Mouse (Mus musculus): Measurements from ENCODE around the gene AC140267.1. TPM values are rescaled to one million over a fixed set of nuclear protein-coding genes. Genes with fewer than 3 reads are reported as not detected.

AC140267.1 gene
- polyA plus RNA-seq, 1 experiment from 2014 or later, result 7.0 TPM

DNA sequence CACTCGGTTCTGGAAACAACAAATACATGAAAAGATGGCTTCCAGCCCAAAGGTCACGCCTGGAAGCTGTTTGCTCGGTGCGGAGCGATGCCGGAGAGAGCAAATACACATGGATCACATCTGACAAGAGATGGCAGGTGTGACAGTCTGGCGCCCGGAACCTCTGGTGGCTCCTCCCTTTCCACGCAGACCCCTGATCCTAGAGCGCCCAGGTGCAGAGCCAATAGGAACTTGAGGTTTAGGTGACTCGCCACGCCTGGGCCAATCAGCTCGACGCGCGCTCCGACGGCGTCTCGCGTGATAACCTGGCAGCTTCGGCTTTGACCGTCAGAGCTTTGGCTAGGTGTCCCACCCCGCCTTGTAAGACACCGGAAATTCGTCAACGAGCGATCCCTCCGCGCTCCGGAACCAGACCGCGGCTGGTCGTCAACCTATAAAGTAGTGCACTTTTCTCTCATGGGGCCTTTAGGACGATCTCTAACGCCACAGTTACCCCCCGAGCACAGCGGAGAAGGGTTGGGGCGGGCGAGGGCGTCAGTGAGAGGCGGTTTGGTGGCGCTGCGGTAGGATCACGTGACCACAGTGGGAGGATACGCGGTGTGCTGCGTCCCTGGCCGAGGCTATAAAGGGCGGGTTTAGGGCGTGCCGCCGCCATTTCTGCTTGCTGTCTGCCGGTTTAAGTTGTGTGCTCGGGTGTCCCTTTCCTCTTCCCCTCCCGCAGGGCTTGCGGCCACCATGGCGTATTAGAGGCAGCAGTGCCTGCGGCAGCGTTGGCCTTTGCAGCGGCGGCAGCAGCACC, 19.4 kb downstream of the AC140267.1 start, which contains the start of gene Atf4:
Atf4 (plus strand) TSS at position 338 of the 799 bp plus-strand sequence.
- peak; percentile 95 for ATAC-seq (ENCODE audit: insufficient number of reproducible peaks, insufficient read depth, low FRiP score, low TSS enrichment, low read depth)
- under 1% methylated on average over 62 of the region's 62 CpGs for WGBS
- H3K9ac ChIP-seq (replicated peaks), result peak within 1 kb of the TSS; percentile 100
- H3K9me3 ChIP-seq, result no peaks in the 10 kb centered on the region
- H3K4me2 ChIP-seq, result peak within 1 kb of the TSS; percentile 83
- H3K4me1 ChIP-seq (replicated peaks), result peaks cover 54% of the 10 kb centered on the region
- peaks cover 53% of the 10 kb centered on the region for H3K36me3 ChIP-seq
- H3K27me3 ChIP-seq, result no peaks in the 10 kb centered on the region
- H3K27ac ChIP-seq, result peak within 1 kb of the TSS; percentile 98
- peak within 1 kb of the TSS; percentile 100 for H3K4me3 ChIP-seq (replicated peaks)

DNA sequence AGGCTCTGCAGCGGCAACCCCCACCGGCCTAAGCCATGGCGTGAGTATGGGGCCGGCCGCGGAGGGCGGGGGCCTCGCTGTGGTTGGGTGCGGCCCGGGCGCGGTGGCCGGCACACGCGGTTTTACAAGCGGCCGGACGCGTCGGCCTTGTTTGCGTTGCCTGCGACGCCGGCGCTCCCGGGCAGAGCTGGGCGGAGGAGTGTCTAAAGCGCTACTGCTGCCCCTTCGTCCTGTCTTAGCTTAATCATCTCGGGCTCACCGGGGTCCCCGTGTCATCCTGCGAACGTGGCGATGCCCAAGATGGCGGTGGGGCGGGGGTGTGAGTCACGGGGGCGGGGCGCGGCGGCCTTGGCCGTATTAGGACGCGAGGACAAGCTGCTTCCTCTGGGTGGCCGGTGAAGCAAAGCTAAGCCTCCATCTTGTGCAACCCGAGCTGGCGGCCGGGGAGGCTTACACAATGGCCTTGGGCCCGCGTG, 20.0 kb downstream of the AC140267.1 start:
- peak overlapping the region; percentile 100 for H3K9ac ChIP-seq (replicated peaks)
- under 1% methylated on average over 51 of the region's 51 CpGs for WGBS
- H3K27me3 ChIP-seq, result no peaks in the 10 kb centered on the region
- peak overlapping the region; percentile 98 for H3K27ac ChIP-seq
- H3K4me3 ChIP-seq (replicated peaks), result peak overlapping the region; percentile 100
- H3K36me3 ChIP-seq, result peaks cover 53% of the 10 kb centered on the region
- H3K4me2 ChIP-seq, result peak overlapping the region; percentile 83
- H3K9me3 ChIP-seq, result no peaks in the 10 kb centered on the region
- peaks cover 54% of the 10 kb centered on the region for H3K4me1 ChIP-seq (replicated peaks)
- ATAC-seq (ENCODE audit: insufficient number of reproducible peaks, insufficient read depth, low FRiP score, low TSS enrichment, low read depth), result peak; percentile 17

DNA sequence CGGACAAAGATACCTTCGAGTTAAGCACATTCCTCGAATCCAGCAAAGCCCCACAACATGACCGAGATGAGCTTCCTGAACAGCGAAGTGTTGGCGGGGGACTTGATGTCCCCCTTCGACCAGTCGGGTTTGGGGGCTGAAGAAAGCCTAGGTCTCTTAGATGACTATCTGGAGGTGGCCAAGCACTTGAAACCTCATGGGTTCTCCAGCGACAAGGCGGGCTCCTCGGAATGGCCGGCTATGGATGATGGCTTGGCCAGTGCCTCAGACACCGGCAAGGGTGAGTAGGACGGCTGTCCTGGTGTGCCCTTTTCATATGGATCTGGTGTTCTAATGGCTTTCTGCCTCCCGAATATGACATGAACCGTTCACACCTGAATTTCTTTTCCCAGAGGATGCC, 20.6 kb downstream of the AC140267.1 start:
- peak overlapping the region; percentile 98 for H3K27ac ChIP-seq
- no peak for ATAC-seq (ENCODE audit: insufficient number of reproducible peaks, insufficient read depth, low FRiP score, low TSS enrichment, low read depth)
- H3K4me1 ChIP-seq (replicated peaks), result peaks cover 54% of the 10 kb centered on the region
- H3K36me3 ChIP-seq, result peaks cover 53% of the 10 kb centered on the region
- H3K4me3 ChIP-seq (replicated peaks), result peak overlapping the region; percentile 100
- peak overlapping the region; percentile 83 for H3K4me2 ChIP-seq
- H3K27me3 ChIP-seq, result no peaks in the 10 kb centered on the region
- H3K9me3 ChIP-seq, result no peaks in the 10 kb centered on the region
- H3K9ac ChIP-seq (replicated peaks), result peak overlapping the region; percentile 100
- 9% methylated on average over 16 of the region's 16 CpGs for WGBS

DNA sequence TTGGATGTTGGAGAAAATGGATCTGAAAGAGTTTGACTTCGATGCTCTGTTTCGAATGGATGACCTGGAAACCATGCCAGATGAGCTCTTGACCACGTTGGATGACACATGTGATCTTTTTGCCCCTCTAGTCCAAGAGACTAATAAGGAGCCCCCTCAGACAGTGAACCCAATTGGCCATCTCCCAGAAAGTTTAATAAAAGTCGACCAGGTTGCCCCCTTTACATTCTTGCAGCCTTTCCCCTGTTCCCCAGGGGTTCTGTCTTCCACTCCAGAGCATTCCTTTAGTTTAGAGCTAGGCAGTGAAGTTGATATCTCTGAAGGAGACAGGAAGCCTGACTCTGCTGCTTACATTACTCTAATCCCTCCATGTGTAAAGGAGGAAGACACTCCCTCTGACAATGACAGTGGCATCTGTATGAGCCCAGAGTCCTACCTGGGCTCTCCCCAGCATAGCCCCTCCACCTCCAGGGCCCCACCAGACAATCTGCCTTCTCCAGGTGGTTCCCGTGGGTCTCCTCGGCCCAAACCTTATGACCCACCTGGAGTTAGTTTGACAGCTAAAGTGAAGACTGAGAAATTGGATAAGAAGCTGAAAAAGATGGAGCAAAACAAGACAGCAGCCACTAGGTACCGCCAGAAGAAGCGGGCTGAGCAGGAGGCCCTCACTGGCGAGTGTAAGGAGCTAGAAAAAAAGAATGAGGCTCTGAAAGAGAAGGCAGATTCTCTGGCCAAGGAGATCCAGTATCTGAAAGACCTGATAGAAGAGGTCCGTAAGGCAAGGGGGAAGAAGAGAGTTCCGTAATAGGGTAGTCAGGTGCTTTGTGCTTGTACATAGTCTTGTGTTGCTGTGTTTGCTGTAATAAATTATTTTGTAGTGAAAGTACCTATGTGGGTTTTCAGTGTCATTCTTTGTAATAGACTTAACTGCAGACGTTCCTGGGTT, 21.3 kb downstream of the AC140267.1 start:
- H3K9me3 ChIP-seq, result no peaks in the 10 kb centered on the region
- no peak for ATAC-seq (ENCODE audit: insufficient number of reproducible peaks, insufficient read depth, low FRiP score, low TSS enrichment, low read depth)
- H3K27me3 ChIP-seq, result no peaks in the 10 kb centered on the region
- peaks cover 51% of the 10 kb centered on the region for H3K36me3 ChIP-seq
- H3K4me3 ChIP-seq (replicated peaks), result peak overlapping the region; percentile 100
- peak overlapping the region; percentile 83 for H3K4me2 ChIP-seq
- 72% methylated on average over 12 of the region's 12 CpGs for WGBS
- H3K4me1 ChIP-seq (replicated peaks), result peaks cover 51% of the 10 kb centered on the region
- H3K27ac ChIP-seq, result peak overlapping the region; percentile 98
- H3K9ac ChIP-seq (replicated peaks), result peak overlapping the region; percentile 100

DNA sequence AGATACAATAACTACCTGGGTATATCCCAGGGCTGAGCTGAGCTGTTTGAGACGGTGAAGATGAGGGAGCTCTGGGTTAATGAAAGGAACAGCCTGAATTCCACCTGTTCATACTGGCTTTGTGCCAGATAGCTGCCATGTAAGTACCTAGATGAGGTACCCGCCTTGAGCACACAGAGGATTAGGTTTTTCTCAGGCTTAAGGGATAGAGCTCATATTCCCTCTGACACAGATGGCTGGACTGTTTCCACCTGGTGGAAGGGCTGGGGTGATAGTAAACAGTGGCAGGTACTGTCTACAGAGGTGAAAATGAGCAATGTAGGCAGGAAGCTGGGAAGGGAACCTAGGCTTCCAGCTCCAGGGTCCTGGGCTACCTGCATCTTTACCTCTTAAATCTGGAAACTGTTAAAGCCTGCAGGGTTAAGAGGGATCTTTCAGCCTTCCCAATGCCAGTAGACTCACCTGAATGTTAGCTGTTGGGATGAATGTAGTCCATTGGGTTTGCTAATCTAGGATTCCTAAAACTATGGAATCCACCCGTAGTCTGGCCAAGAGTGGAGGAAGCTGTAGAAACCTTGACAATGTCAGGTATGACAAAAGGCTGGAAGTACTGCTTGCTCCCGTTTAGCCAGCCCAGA, 22.1 kb downstream of the AC140267.1 start:
- no peaks in the 10 kb centered on the region for H3K27me3 ChIP-seq
- peak overlapping the region; percentile 75 for H3K27ac ChIP-seq
- peak overlapping the region; percentile 100; the same call in 1 of the 2 replicates for H3K4me3 ChIP-seq (replicated peaks)
- WGBS, result 29% methylated on average over 4 of the region's 4 CpGs
- peaks cover 43% of the 10 kb centered on the region for H3K4me1 ChIP-seq (replicated peaks)
- H3K4me2 ChIP-seq, result peak overlapping the region; percentile 83
- ATAC-seq (ENCODE audit: insufficient number of reproducible peaks, insufficient read depth, low FRiP score, low TSS enrichment, low read depth), result no peak
- no peaks in the 10 kb centered on the region for H3K9me3 ChIP-seq
- H3K9ac ChIP-seq (replicated peaks), result no peak overlapping the region
- peaks cover 51% of the 10 kb centered on the region for H3K36me3 ChIP-seq

DNA sequence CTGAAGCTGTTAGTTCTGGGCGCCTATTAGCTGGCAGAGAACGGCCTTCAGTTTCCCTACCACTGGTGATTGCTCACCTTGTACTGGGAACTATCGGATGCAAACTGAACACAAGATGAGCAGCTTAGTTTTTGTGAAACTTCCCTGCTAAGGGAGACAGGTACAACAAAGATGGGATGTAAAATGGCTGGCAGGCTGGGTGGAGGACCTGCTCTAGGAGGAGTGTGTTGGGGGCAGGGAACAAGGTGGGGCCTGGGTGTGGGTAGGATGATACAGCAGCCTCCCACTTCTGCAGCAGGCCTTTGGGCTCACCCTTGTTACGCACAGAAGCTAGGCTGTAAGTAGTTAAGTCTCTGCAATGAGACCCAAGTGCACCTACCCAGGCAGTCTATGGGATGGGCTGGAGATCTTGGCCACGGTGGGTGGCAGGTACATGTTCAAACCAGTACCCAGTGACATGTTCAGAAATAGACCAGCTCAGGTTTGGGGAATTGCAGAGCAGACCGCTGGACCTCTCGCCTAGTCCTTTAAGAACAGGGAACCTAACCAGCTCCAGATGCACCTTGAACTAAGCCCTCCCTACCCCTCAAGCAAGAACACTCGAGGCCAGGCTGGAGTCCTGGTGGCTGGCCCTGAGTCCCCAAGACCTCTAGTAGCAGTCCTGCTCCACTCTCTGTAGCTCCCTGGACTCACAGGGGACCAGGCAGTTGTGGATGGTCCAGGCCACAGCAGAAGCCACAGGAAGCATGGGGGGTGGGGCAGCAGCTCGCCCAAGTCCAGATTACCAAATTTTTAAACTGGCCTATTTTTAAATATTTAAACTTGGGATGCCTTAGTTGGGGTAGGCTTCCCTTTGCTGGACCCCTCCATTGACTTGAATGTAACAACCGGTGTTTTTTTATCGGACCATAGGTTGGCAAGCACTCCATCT, 22.9 kb downstream of the AC140267.1 start:
- Histone ChIP-seq H3K9me3 (no peaks in the 10 kb centered on the region), H3K4me3 (replicated peaks) (no peak overlapping the region), H3K4me2 (peak overlapping the region; percentile 83), H3K9ac (replicated peaks) (0 out of 2 replicates have a peak overlapping the region, but pooled peaks have one; percentile 2), H3K4me1 (replicated peaks) (peaks cover 43% of the 10 kb centered on the region), H3K36me3 (peaks cover 51% of the 10 kb centered on the region), H3K27me3 (no peaks in the 10 kb centered on the region), H3K27ac (peak overlapping the region; percentile 75)
- ATAC-seq (ENCODE audit: insufficient number of reproducible peaks, insufficient read depth, low FRiP score, low TSS enrichment, low read depth), result no peak
- WGBS, result 49% methylated on average over 11 of the region's 11 CpGs

DNA sequence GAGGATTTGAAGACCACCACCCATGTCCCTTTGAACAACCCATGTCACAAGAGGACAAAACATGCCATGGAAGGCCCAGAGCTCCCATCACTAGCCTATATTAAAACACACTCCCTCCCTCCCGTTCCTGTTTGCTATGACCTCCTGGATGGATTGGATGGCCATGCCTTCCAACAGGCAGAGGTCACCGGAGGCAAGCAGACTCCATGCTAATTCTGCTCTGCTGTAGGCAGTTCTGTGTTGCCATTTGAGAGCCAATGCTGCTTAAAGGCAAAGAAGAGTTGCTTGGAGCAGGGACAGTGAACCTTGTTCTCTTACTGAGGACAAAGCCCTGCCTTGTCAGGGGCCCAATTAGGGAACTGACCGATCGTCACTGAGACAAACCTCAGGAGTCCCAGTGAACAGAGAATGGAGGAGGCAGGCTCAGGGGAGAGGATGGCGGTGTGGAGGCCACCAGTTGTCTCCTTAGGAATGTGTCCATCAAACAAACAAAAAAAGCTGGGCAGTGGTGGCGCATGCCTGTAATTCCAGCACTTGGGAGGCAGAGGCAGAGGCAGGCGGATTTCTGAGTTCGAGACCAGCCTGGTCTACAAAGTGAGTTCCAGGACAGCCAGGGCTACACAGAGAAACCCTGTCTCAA, 23.9 kb downstream of the AC140267.1 start:
- WGBS, result 85% methylated on average over 8 of the region's 8 CpGs
- ATAC-seq (ENCODE audit: insufficient number of reproducible peaks, insufficient read depth, low FRiP score, low TSS enrichment, low read depth), result no peak
- 0 out of 2 replicates have a peak overlapping the region, but pooled peaks have one; percentile 13 for H3K9ac ChIP-seq (replicated peaks)
- no peaks in the 10 kb centered on the region for H3K27me3 ChIP-seq
- H3K36me3 ChIP-seq, result peaks cover 51% of the 10 kb centered on the region
- no peak overlapping the region for H3K4me3 ChIP-seq (replicated peaks)
- H3K27ac ChIP-seq, result peak overlapping the region; percentile 75
- no peak overlapping the region for H3K4me2 ChIP-seq
- H3K4me1 ChIP-seq (replicated peaks), result peaks cover 33% of the 10 kb centered on the region
- no peaks in the 10 kb centered on the region for H3K9me3 ChIP-seq

DNA sequence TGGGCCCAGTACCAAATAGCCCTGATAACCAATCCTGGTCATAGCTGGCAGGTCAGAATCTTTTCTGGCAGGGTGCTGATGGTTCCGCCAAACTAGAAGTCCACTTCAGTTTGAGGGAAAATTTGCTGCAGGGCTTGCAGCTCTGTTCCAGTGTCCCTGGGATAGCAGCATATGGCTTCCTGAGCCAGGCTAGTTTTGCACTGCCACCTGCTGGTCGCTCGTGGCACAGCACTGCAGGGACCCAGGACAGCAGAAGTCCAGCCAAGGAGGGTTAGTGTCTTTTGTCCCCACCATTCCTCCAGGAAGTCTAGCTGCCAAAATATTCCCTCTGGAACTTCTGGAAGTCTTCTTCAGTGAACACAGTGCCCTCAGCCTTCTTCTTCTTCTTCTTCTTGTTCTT, 25.0 kb downstream of the AC140267.1 start:
- Histone ChIP-seq H3K36me3 (peaks cover 51% of the 10 kb centered on the region), H3K9ac (replicated peaks) (no peak overlapping the region; the same call in 1 of the 2 replicates), H3K4me1 (replicated peaks) (peaks cover 32% of the 10 kb centered on the region), H3K4me3 (replicated peaks) (no peak overlapping the region), H3K4me2 (no peak overlapping the region), H3K9me3 (no peaks in the 10 kb centered on the region), H3K27me3 (no peaks in the 10 kb centered on the region), H3K27ac (no peak overlapping the region; the same call in 1 of the 2 replicates)
- ATAC-seq (ENCODE audit: insufficient number of reproducible peaks, insufficient read depth, low FRiP score, low TSS enrichment, low read depth), result no peak
- WGBS, result 9% methylated on average over 3 of the region's 3 CpGs

DNA sequence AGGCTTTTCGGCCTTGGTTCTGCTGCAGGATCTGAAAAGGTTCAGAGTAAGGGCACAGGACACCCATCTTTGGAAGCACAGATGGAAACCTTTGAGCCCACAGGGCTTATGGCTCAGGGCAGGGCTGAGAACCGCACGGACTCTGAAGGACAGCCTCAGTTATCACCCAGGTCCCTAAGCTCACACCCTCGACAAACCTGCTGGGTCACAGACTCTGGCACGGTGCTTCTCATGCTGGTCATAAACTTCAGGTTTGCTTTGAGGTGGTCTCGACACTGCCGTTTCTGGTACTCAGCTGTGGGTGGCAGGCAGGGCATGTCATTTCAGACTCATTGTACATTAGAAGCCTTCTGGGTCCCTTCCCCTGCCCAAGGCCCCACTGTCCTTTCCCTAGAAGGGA, 25.5 kb downstream of the AC140267.1 start:
- H3K4me2 ChIP-seq, result no peak overlapping the region
- no peak overlapping the region for H3K27ac ChIP-seq
- peaks cover 32% of the 10 kb centered on the region for H3K4me1 ChIP-seq (replicated peaks)
- no peak for ATAC-seq (ENCODE audit: insufficient number of reproducible peaks, insufficient read depth, low FRiP score, low TSS enrichment, low read depth)
- H3K4me3 ChIP-seq (replicated peaks), result no peak overlapping the region
- no peaks in the 10 kb centered on the region for H3K27me3 ChIP-seq
- H3K36me3 ChIP-seq, result peaks cover 50% of the 10 kb centered on the region
- no peak overlapping the region; the same call in 1 of the 2 replicates for H3K9ac ChIP-seq (replicated peaks)
- no peaks in the 10 kb centered on the region for H3K9me3 ChIP-seq
- WGBS, result 77% methylated on average over 7 of the region's 7 CpGs

Data from limb, embryonic 12.5 days (tissue).